Mouse (Mus musculus): ENCODE results near the gene Slc9a9. TPM values are rescaled to one million over a fixed set of nuclear protein-coding genes. Genes with fewer than 3 reads are reported as not detected.

The Slc9a9 gene
- polyA plus RNA-seq, 1 experiment from 2014 or later, result 2.7 TPM

DNA sequence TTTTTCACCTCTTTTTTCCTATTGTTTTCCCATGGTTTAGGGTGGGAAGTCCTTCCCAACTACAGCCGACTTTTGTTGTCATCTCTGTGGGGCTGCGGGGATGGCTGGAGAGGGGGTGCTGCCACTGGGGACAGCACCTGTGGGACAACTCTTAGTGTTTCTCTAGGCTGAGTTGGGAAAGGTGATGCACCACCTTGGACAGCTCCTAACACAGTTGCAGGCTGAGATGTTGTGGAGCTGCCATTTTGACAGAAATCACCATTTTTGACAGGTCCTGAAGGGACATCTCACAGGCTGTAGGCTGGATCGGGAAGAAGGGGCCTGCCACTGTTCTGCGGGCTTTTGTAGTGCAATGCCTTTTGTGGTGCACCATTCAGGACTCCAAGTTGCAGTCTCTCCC, 13.4 kb upstream of the Slc9a9 start:
- ATAC-seq (ENCODE audit: insufficient read depth), result no peak
- Histone ChIP-seq H3K27ac (replicated peaks) (no peak overlapping the region), H3K4me1 (replicated peaks) (no peaks in the 10 kb centered on the region), H3K9ac (no peak overlapping the region), H3K4me3 (replicated peaks) (no peak overlapping the region), H3K36me3 (replicated peaks) (no peaks in the 10 kb centered on the region), H3K9me3 (replicated peaks) (no peaks in the 10 kb centered on the region), H3K4me2 (no peak overlapping the region), H3K27me3 (no peaks in the 10 kb centered on the region)
- 72% methylated on average over 4 of the region's 4 CpGs for WGBS (ENCODE audit: insufficient replicate concordance)

DNA sequence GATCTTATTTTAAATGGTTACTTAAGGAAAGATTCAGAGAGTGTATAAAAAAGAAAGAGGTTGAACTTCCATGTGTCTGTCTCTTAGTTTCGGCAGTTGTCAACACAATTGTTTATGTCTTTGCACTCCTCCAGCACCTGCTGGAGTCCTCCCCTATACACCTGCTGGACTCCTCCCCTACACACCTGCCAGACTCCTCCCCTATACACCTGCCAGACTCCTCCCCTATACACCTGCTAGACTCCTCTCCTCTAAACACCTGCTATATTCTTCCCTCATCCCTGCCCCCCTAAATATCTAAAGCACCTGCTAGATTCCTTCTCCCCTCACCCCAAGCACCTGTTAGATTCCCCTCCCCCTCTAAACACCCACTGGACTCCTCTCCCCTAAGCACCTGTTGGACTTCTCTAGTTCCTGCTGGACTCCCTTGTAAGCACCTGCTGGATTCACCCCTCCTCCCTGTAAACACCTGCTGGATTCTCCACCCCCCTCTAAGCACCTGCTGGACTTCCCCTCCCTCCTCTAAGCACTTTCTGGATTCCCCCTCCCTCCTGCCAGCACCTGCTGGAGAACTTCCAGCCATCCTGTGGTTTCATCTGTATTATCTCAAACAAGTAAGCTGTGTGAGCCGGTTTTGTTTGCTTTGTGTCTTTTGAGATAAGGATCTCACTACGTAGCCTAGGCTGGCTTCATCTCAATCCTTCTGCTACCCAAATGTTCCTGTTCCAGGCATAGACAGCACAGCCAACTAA, 10.1 kb upstream of the Slc9a9 start:
- H3K4me1 ChIP-seq (replicated peaks), result no peaks in the 10 kb centered on the region
- no peak for ATAC-seq (ENCODE audit: insufficient read depth)
- WGBS (ENCODE audit: insufficient replicate concordance), result 22% methylated on average over 3 of the region's 3 CpGs

DNA sequence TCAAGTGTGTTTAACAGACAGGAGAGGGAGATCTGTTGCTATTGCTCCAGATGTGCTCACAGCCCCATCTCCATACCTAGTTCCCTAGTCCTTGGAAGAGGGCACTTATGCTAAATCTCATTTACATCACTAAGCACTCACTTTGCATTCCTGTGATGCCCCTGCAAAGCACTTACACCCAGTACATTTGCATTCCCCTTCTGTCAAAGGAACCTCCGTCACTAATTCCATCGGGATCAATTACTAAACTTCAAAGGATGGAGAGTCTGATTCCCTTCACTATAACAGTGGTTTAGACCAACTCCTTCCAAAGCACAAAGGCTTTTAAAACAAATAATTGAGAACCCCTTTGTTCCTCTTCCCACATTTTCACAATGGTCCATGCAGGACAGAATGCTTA, 7.9 kb upstream of the Slc9a9 start:
- H3K9ac ChIP-seq, result no peak overlapping the region
- no peak overlapping the region for H3K27ac ChIP-seq (replicated peaks)
- H3K4me2 ChIP-seq, result no peak overlapping the region
- H3K4me1 ChIP-seq (replicated peaks), result no peaks in the 10 kb centered on the region
- no peaks in the 10 kb centered on the region for H3K36me3 ChIP-seq (replicated peaks)
- ATAC-seq (ENCODE audit: insufficient read depth), result no peak
- 28% methylated on average over 2 of the region's 2 CpGs for WGBS (ENCODE audit: insufficient replicate concordance)
- H3K9me3 ChIP-seq (replicated peaks), result no peaks in the 10 kb centered on the region
- no peaks in the 10 kb centered on the region for H3K27me3 ChIP-seq
- no peak overlapping the region for H3K4me3 ChIP-seq (replicated peaks)

More for the DNA sequence above, 10.1 kb upstream of the Slc9a9 start:
- Histone ChIP-seq H3K27me3 (no peaks in the 10 kb centered on the region), H3K4me2 (no peak overlapping the region), H3K9me3 (replicated peaks) (no peaks in the 10 kb centered on the region), H3K27ac (replicated peaks) (no peak overlapping the region), H3K9ac (no peak overlapping the region), H3K36me3 (replicated peaks) (no peaks in the 10 kb centered on the region), H3K4me3 (replicated peaks) (no peak overlapping the region)

DNA sequence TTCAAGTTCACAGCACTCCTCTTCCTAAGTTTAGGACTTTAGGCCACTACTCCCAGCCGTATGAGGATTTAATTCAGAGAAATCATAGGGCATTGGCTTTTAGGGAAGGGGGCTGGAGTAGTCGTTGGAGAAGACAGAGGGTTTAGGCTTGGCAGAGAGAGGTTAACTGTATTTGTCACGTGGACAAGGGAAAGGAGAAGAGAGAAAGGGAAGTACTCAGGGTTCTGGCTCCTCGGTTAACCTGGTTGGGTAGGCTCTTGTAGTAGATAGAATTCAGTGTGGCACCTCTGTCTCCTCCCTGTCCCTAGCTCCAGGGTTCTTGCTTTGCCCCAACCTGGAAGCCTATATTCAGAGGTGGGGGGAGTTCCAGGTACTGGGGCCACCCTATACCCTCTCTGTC, 4.5 kb upstream of the Slc9a9 start:
- no peaks in the 10 kb centered on the region for H3K9me3 ChIP-seq (replicated peaks)
- H3K27ac ChIP-seq (replicated peaks), result no peak overlapping the region
- 30% methylated on average over 4 of the region's 4 CpGs for WGBS (ENCODE audit: insufficient replicate concordance)
- ATAC-seq (ENCODE audit: insufficient read depth), result 0 out of 2 replicates have a peak, but pooled peaks have one; percentile 34
- no peak overlapping the region for H3K4me2 ChIP-seq
- no peak overlapping the region for H3K4me3 ChIP-seq (replicated peaks)
- 0 out of 2 replicates have a peak, but pooled peaks cover 4% of the 10 kb centered on the region for H3K4me1 ChIP-seq (replicated peaks)
- no peaks in the 10 kb centered on the region for H3K27me3 ChIP-seq
- no peak overlapping the region for H3K9ac ChIP-seq
- H3K36me3 ChIP-seq (replicated peaks), result no peaks in the 10 kb centered on the region

DNA sequence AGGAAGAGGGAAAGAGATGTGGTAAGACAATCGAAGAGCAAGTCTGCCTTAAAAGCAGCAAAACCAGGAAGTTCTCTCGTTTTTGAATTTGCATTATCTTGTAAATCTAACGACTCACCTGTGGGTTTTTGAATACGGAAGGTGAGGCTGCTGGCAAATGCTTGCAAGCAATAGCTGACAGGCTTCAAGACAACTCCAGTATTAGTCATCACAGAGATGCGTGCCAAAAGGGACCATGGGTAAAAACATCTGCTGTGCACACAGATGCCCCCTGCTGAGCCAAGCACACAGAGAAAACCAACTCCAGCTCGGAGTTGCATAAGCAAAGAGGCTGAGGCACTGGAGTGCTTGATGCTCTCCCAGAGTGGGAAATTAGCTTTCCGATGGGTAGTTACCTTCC, 1.1 kb upstream of the Slc9a9 start:
- Histone ChIP-seq H3K36me3 (replicated peaks) (no peaks in the 10 kb centered on the region), H3K4me1 (replicated peaks) (0 out of 2 replicates have a peak, but pooled peaks cover 6% of the 10 kb centered on the region), H3K27ac (replicated peaks) (no peak overlapping the region), H3K27me3 (no peaks in the 10 kb centered on the region), H3K4me2 (no peak overlapping the region), H3K9me3 (replicated peaks) (no peaks in the 10 kb centered on the region), H3K9ac (no peak overlapping the region), H3K4me3 (replicated peaks) (no peak overlapping the region)
- 27% methylated on average over 7 of the region's 7 CpGs for WGBS (ENCODE audit: insufficient replicate concordance)
- ATAC-seq (ENCODE audit: insufficient read depth), result no peak

DNA sequence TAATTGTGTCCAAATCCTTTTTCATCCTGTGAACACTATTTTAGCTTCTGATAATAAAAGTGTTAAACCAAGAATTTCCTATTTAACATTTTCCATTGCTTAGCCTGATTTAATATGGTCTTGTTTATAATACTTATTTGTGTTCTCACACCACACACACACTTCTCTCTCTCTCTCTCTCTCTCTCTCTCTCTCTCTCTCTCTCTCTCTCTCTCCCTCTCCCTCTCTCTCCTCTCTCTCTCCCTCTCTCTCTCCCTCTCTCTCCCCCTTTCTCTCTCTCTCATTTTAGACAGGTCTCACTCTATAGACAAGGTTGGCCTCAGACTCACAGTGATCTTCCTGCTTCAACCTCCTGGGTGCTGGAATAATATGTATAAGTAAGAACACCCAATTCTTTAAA, 995 bp downstream of the Slc9a9 start:
- H3K36me3 ChIP-seq (replicated peaks), result no peaks in the 10 kb centered on the region
- ATAC-seq (ENCODE audit: insufficient read depth), result no peak
- 0 out of 2 replicates have a peak, but pooled peaks cover 6% of the 10 kb centered on the region for H3K4me1 ChIP-seq (replicated peaks)
- H3K4me2 ChIP-seq, result peak overlapping the region; percentile 68
- H3K4me3 ChIP-seq (replicated peaks), result peak overlapping the region; percentile 53
- H3K27ac ChIP-seq (replicated peaks), result no peak overlapping the region
- H3K9me3 ChIP-seq (replicated peaks), result no peaks in the 10 kb centered on the region
- no peak overlapping the region for H3K9ac ChIP-seq
- no peaks in the 10 kb centered on the region for H3K27me3 ChIP-seq

DNA sequence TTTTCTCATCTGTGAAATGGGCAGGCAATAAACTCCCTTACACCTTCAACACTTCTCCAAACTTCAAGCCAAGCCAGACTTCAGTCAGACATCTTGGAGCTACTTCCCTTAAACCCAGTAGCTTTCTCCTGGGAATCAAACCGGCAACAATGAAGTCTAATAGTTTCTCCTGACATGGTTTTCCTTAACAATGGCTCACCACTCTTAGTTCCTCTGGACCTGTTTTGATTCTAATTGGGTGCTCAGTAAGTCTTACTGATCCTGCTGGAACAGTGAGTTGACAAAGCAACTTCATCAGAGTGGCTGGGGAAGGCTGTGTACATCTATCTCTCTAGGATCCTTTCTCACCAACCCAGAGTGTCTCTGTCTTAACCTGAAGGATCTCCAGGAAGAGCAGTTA, 5.0 kb downstream of the Slc9a9 start:
- Histone ChIP-seq H3K36me3 (replicated peaks) (no peaks in the 10 kb centered on the region), H3K4me2 (no peak overlapping the region), H3K27me3 (no peaks in the 10 kb centered on the region), H3K9ac (no peak overlapping the region), H3K9me3 (replicated peaks) (no peaks in the 10 kb centered on the region), H3K27ac (replicated peaks) (no peak overlapping the region), H3K4me1 (replicated peaks) (0 out of 2 replicates have a peak, but pooled peaks cover 6% of the 10 kb centered on the region), H3K4me3 (replicated peaks) (no peak overlapping the region)
- no peak for ATAC-seq (ENCODE audit: insufficient read depth)
- WGBS (ENCODE audit: insufficient replicate concordance), result 67% methylated on average over 1 of the region's 1 CpGs

DNA sequence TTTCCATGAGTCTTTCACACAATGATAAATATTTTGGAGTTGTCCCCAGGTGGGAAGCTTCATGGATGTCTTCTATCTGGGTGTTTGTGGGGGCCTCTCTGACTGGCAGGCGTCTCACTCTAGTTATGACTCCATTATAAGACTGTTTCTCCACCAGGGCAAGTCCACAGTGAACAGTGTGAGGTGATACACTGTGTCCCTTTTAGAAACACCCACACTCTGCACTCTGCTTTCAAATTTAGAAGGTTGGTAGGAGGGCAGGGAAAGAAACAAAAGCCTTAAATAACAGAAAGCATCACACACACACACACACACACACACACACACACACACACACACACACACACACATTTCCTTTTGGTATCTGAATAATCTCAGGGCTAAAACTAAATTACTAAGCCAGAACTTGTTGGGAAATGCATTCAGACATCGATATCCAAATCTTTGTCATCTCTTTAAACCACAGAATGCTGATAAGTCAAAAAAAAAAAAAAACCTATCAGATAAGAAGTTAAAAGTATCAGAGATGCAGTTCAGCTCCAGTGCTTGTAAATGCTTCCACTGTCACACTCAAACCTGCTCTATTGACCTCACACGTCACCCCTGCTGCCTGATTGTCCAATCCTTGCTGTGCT, 8.4 kb downstream of the Slc9a9 start:
- Histone ChIP-seq H3K4me1 (replicated peaks) (0 out of 2 replicates have a peak, but pooled peaks cover 3% of the 10 kb centered on the region), H3K4me3 (replicated peaks) (no peak overlapping the region), H3K27ac (replicated peaks) (no peak overlapping the region), H3K9ac (no peak overlapping the region), H3K36me3 (replicated peaks) (no peaks in the 10 kb centered on the region), H3K4me2 (no peak overlapping the region), H3K27me3 (no peaks in the 10 kb centered on the region), H3K9me3 (replicated peaks) (no peaks in the 10 kb centered on the region)
- WGBS (ENCODE audit: insufficient replicate concordance), result 56% methylated on average over 3 of the region's 3 CpGs
- no peak for ATAC-seq (ENCODE audit: insufficient read depth)

DNA sequence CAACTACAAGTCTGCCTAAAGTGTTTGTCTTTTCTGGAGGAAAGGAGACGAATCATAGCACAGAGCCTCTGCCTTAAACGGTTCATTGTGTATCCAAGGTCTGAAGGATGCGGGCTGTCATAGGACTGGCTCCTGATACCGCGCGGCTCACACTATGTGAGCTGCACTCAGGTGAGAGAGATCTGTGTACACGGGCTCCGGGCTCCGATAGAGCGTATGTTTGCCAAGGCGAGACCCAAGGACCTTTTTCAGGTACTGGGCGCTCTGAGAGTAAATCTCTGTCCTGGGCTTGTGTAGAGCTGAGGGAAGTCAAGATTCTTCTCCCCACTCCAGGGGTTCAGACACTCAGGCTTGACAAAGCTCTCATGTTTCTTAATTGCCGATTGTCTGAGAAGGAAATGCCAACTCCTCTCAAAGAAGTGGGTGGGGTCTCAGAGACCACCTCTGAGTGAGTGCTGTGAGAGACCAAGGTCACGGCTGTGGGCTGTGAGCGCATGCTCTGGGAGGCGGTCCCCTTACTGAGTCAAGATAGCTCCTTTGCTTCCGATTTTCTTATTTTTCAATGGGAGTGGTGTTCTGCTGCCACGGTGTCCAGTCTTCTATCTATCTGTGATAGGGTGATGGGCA, 10.9 kb downstream of the Slc9a9 start:
- H3K9ac ChIP-seq, result no peak overlapping the region
- 0 out of 2 replicates have a peak, but pooled peaks cover 3% of the 10 kb centered on the region for H3K4me1 ChIP-seq (replicated peaks)
- H3K4me2 ChIP-seq, result no peak overlapping the region
- no peaks in the 10 kb centered on the region for H3K36me3 ChIP-seq (replicated peaks)
- no peaks in the 10 kb centered on the region for H3K27me3 ChIP-seq
- H3K9me3 ChIP-seq (replicated peaks), result no peaks in the 10 kb centered on the region
- H3K27ac ChIP-seq (replicated peaks), result no peak overlapping the region
- ATAC-seq (ENCODE audit: insufficient read depth), result no peak
- no peak overlapping the region for H3K4me3 ChIP-seq (replicated peaks)
- 70% methylated on average over 18 of the region's 18 CpGs for WGBS (ENCODE audit: insufficient replicate concordance)

DNA sequence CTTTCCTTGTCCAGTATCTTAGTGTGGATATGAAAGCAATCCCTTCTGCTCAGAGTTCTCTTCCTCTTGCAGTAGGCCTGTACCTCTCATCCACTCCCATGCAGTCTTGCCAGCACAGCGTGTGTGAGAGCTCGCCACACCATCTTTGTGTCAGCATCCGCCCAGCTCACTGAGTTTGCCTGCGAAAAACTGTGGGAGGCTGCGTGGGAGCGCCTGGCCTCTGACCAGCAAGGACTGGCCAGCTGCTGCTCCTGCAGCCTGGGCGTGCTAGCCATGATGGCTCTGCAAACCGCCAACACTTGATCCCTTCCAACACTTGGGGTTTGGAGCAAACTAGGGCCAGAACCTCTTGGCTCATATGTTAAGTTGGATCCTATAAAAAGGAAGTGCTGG, 11.4 kb downstream of the Slc9a9 start:
- WGBS (ENCODE audit: insufficient replicate concordance), result 64% methylated on average over 8 of the region's 8 CpGs
- ATAC-seq (ENCODE audit: insufficient read depth), result no peak
- Histone ChIP-seq H3K9me3 (replicated peaks) (no peaks in the 10 kb centered on the region), H3K36me3 (replicated peaks) (no peaks in the 10 kb centered on the region), H3K9ac (no peak overlapping the region), H3K4me3 (replicated peaks) (no peak overlapping the region), H3K27me3 (no peaks in the 10 kb centered on the region), H3K4me2 (no peak overlapping the region), H3K27ac (replicated peaks) (no peak overlapping the region), H3K4me1 (replicated peaks) (0 out of 2 replicates have a peak, but pooled peaks cover 3% of the 10 kb centered on the region)

DNA sequence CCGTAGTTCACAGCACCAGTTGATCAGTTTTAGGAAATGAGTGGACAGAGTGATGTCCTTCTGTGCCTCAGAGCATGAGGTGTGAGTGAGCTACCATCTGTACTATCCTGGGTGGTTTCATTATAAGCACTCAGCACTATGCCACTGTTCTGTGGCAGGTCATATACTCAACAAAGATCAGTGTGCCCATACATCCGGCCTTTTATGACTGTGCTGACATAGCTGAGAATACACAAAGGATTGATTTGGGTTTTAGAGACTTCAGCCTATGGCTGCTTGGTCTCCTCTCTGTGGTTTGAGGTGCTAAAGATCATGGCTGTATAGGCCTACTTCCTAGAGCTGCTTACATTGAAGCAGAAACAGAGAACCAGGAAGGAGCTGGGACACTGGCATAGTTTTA, 12.6 kb downstream of the Slc9a9 start:
- ATAC-seq (ENCODE audit: insufficient read depth), result no peak

More for the DNA sequence above, 12.6 kb downstream of the Slc9a9 start:
- WGBS (ENCODE audit: insufficient replicate concordance), result 56% methylated on average over 2 of the region's 2 CpGs
- Histone ChIP-seq H3K4me2 (no peak overlapping the region), H3K4me1 (replicated peaks) (0 out of 2 replicates have a peak, but pooled peaks cover 3% of the 10 kb centered on the region), H3K4me3 (replicated peaks) (no peak overlapping the region), H3K9ac (no peak overlapping the region), H3K36me3 (replicated peaks) (no peaks in the 10 kb centered on the region), H3K9me3 (replicated peaks) (no peaks in the 10 kb centered on the region), H3K27ac (replicated peaks) (no peak overlapping the region), H3K27me3 (no peaks in the 10 kb centered on the region)
